Comparison of ENCODE assay signal across 8 mouse cellular contexts in genomic region chr2:32602600-32603054, GRCm38 (mm10). TPM values are rescaled to one million over a fixed set of nuclear protein-coding genes. Genes with fewer than 3 reads are reported as not detected.
A peak's percentile ranks its signal among the peaks of the same experiment; 100 is the strongest.
DNase-seq lines count a peak whose midpoint lies in the region; ATAC-seq lines count a peak whose summit lies in the region.

No protein-coding gene starts in this region.

- DNase-seq in cerebellum, adult 11 months = peak; percentile 89
- peak; percentile 92 for DNase-seq in heart, adult 8-10 months (ENCODE audit: low spot score)
- peak; percentile 78 to 93 for DNase-seq in kidney, adult 8-10 months
- peak; percentile 83 for DNase-seq in midbrain, embryonic 14.5 days
- peak; percentile 91 to 93 for DNase-seq in spleen, postnatal 10 days (ENCODE audit: low spot score in 2 of 2)

- H3K4me3 ChIP-seq in embryonic facial prominence, embryonic 15.5 days (replicated peaks) = peak overlapping the region; percentile 41
- H3K4me3 ChIP-seq in limb, embryonic 13.5 days = peak overlapping the region; percentile 39
- H3K4me3 ChIP-seq in midbrain, embryonic 14.5 days (replicated peaks; ENCODE audit: low read depth, low read length) = no peak overlapping the region

- H3K9ac ChIP-seq in embryonic facial prominence, embryonic 15.5 days = no peak overlapping the region
- 0 out of 2 replicates have a peak overlapping the region, but pooled peaks have one; percentile 3 for H3K9ac ChIP-seq in limb, embryonic 13.5 days
- H3K9ac ChIP-seq in midbrain, embryonic 14.5 days (replicated peaks; ENCODE audit: low read length) = no peak overlapping the region

- H3K9me3 ChIP-seq in embryonic facial prominence, embryonic 15.5 days (replicated peaks) = no peaks in the 10 kb centered on the region
- H3K9me3 ChIP-seq in limb, embryonic 13.5 days = no peaks in the 10 kb centered on the region
- no peaks in the 10 kb centered on the region for H3K9me3 ChIP-seq in midbrain, embryonic 14.5 days (ENCODE audit: control insufficient read depth, low read length)

- H3K4me1 ChIP-seq in embryonic facial prominence, embryonic 15.5 days = peaks cover 25% of the 10 kb centered on the region
- H3K4me1 ChIP-seq in limb, embryonic 13.5 days = peaks cover 27% of the 10 kb centered on the region
- H3K4me1 ChIP-seq in midbrain, embryonic 14.5 days (ENCODE audit: control insufficient read depth, insufficient read depth, low read length) = 0 out of 2 replicates have a peak, but pooled peaks cover 3% of the 10 kb centered on the region

- no peaks in the 10 kb centered on the region for H3K27me3 ChIP-seq in embryonic facial prominence, embryonic 15.5 days
- no peaks in the 10 kb centered on the region for H3K27me3 ChIP-seq in limb, embryonic 13.5 days
- H3K27me3 ChIP-seq in midbrain, embryonic 14.5 days (ENCODE audit: control insufficient read depth, insufficient read depth, low read length) = no peaks in the 10 kb centered on the region

- peak overlapping the region; percentile 76 for H3K27ac ChIP-seq in embryonic facial prominence, embryonic 15.5 days (replicated peaks)
- H3K27ac ChIP-seq in limb, embryonic 13.5 days = peak overlapping the region; percentile 76
- H3K27ac ChIP-seq in midbrain, embryonic 14.5 days (replicated peaks; ENCODE audit: low read depth, low read length) = no peak overlapping the region

- ATAC-seq in cerebellum, adult (ENCODE audit: insufficient number of reproducible peaks, low FRiP score, low TSS enrichment) = no peak
- peak; percentile 63; the same call in 1 of the 2 replicates for ATAC-seq in embryonic facial prominence, embryonic 15.5 days (ENCODE audit: insufficient number of reproducible peaks, low FRiP score, low TSS enrichment, low read depth)
- peak; percentile 58; the same call in 1 of the 2 replicates for ATAC-seq in limb, embryonic 13.5 days (ENCODE audit: low FRiP score, low read depth)
- ATAC-seq in midbrain, embryonic 14.5 days (ENCODE audit: low FRiP score, low TSS enrichment) = no peak

- WGBS in embryonic facial prominence, embryonic 15.5 days = under 1% methylated on average over 11 of the region's 11 CpGs
- WGBS in limb, embryonic 13.5 days = under 1% methylated on average over 11 of the region's 11 CpGs
- 1% methylated on average over 11 of the region's 11 CpGs for WGBS in midbrain, embryonic 14.5 days

- peak overlapping the region; percentile 57 for H3K4me2 ChIP-seq in embryonic facial prominence, embryonic 15.5 days (replicated peaks)
- peak overlapping the region; percentile 59 for H3K4me2 ChIP-seq in limb, embryonic 13.5 days (replicated peaks)
- H3K4me2 ChIP-seq in midbrain, embryonic 14.5 days (ENCODE audit: low read length) = peak overlapping the region; percentile 37

- 0 out of 2 replicates have a peak, but pooled peaks cover 2% of the 10 kb centered on the region for H3K36me3 ChIP-seq in embryonic facial prominence, embryonic 15.5 days
- peaks cover 4% of the 10 kb centered on the region for H3K36me3 ChIP-seq in limb, embryonic 13.5 days
- no peaks in the 10 kb centered on the region for H3K36me3 ChIP-seq in midbrain, embryonic 14.5 days (ENCODE audit: control insufficient read depth, insufficient read depth, low read length)

RNA-seq across cellular contexts. Expression of gene St6galnac6, which starts 3.1 kb away (rescaled TPM):
- 26.9 and 27.7 TPM in 2 replicates for polyA plus RNA-seq in embryonic facial prominence, embryonic 15.5 days (2015; fragmentation: Nextera tagmentation; extraction: Ambion mirVana)
- total RNA-seq in heart, adult 8-10 months (2022) = 100 to 1,000 TPM; 102 to 131 (median 114) TPM
- 29.5 and 29.7 TPM in 2 replicates for polyA plus RNA-seq in limb, embryonic 13.5 days (2015; fragmentation: Nextera tagmentation; extraction: Ambion mirVana)
- polyA plus RNA-seq in midbrain, embryonic 14.5 days (2014; fragmentation: Nextera tagmentation; extraction: Ambion mirVana) = 7.6 and 10.2 TPM in 2 replicates

RNA-seq across cellular contexts. Expression of gene St6galnac4, which starts 15.7 kb away (rescaled TPM):
- 34.8 and 36.5 TPM in 2 replicates for polyA plus RNA-seq in embryonic facial prominence, embryonic 15.5 days (2015; fragmentation: Nextera tagmentation; extraction: Ambion mirVana)
- 10 to 100 TPM; 15.6 to 23.2 (median 20.7) TPM for total RNA-seq in heart, adult 8-10 months (2022)
- 37.2 and 39.5 TPM in 2 replicates for polyA plus RNA-seq in limb, embryonic 13.5 days (2015; fragmentation: Nextera tagmentation; extraction: Ambion mirVana)
- 20.1 and 24.8 TPM in 2 replicates for polyA plus RNA-seq in midbrain, embryonic 14.5 days (2014; fragmentation: Nextera tagmentation; extraction: Ambion mirVana)

RNA-seq across cellular contexts. Expression of gene Ak1, which starts 18.9 kb away (rescaled TPM):
- polyA plus RNA-seq in embryonic facial prominence, embryonic 15.5 days (2015; fragmentation: Nextera tagmentation; extraction: Ambion mirVana) = 67.9 and 83.8 TPM in 2 replicates
- total RNA-seq in heart, adult 8-10 months (2022) = 100 to 1,000 TPM; 656 to 809 (median 697) TPM
- 42.0 and 49.8 TPM in 2 replicates for polyA plus RNA-seq in limb, embryonic 13.5 days (2015; fragmentation: Nextera tagmentation; extraction: Ambion mirVana)
- 69.2 and 76.2 TPM in 2 replicates for polyA plus RNA-seq in midbrain, embryonic 14.5 days (2014; fragmentation: Nextera tagmentation; extraction: Ambion mirVana)

RNA-seq across cellular contexts. Expression of gene 9430097D07Rik, which starts 27.1 kb away (rescaled TPM):
- 0.11 and 0.12 TPM in 2 replicates for polyA plus RNA-seq in embryonic facial prominence, embryonic 15.5 days (2015; fragmentation: Nextera tagmentation; extraction: Ambion mirVana)
- total RNA-seq in heart, adult 8-10 months (2022) = not detected
- 0.19 and 0.23 TPM in 2 replicates for polyA plus RNA-seq in limb, embryonic 13.5 days (2015; fragmentation: Nextera tagmentation; extraction: Ambion mirVana)
- 0.29 and 1.3 TPM in 2 replicates for polyA plus RNA-seq in midbrain, embryonic 14.5 days (2014; fragmentation: Nextera tagmentation; extraction: Ambion mirVana)

RNA-seq across cellular contexts. Expression of gene Pip5kl1, which starts 28.0 kb away (rescaled TPM):
- 0.53 and 0.94 TPM in 2 replicates for polyA plus RNA-seq in embryonic facial prominence, embryonic 15.5 days (2015; fragmentation: Nextera tagmentation; extraction: Ambion mirVana)
- under 1 TPM in 1 of 4 experiments, not detected in 3; 0.34 TPM for total RNA-seq in heart, adult 8-10 months (2022)
- 1.8 and 2.5 TPM in 2 replicates for polyA plus RNA-seq in limb, embryonic 13.5 days (2015; fragmentation: Nextera tagmentation; extraction: Ambion mirVana)
- polyA plus RNA-seq in midbrain, embryonic 14.5 days (2014; fragmentation: Nextera tagmentation; extraction: Ambion mirVana) = 7.1 and 11.5 TPM in 2 replicates

Comparison
In these comparisons a context has a peak if more than half of its experiments do, and no peak if none do; other contexts are left out.
1. ATAC-seq: peak in embryonic facial prominence, embryonic 15.5 days (single experiment) and limb, embryonic 13.5 days (single experiment); none in cerebellum, adult (single experiment) and midbrain, embryonic 14.5 days (single experiment).
2. Peak in every context shown above with its lines, with median percentiles within 50 percentile points of each other: DNase-seq and H3K4me2 ChIP-seq.